Mouse (Mus musculus): Measurements from ENCODE around the gene Eif3i.
"Not testable (repeated sequence)": the region's sequence is repeated elsewhere in the genome, so short reads cannot be mapped to it uniquely, and the experiment has no call there.

Gene Eif3i

DNA sequence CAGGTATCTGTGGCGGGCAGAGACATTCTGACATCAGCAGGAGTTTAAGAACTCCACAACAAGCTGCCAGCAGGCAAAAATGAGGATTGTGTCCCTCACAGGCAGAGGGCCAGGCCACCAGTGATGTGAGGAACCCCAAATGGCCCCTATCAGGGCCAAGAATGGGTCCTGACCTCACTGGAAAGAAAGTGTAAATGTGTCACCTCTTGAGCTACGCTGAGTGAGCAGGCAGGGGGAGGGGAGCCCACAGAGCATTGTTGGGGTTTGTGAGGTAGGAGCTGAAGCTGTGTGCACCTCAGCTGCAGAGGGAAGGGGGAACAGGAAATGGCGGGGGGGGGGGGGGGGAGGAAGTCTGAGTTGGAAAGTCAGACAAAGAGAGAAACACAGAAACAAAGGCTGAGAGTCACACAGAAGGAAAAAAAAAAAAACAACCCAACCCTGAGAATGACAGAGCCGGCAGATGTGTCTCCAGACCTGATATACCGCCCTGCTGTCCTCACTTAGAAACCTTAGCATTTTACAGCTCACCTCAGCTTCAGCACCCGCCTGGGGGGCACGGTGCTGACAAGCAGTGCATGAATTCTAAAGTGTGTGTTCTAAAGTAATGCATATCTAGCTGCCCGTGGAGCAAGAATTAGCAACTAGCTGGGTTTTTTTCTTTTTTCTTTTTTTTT is 25.1 kb downstream of the Eif3i start:
- DNase-seq (ENCODE audit: low read depth, low spot score) = no peak

DNA sequence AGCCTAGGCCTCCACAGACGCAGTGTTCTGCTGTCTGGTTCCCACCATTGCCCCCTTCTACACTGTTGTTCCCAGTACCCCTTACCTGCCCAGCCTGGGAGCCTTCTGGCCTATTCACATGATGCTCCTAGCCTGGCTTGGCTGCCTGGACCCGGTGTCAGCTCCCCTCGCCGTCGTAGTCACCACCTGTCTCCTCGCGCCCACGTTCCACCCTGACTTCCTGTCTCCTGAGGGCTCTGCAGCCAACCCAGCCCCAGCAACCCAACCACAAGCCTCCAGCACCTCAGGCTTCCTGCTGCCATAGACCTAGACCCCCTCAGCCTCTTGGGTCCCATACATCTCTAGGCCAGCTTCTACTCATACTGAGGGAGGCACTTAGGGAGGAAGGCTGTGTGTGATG is 27.0 kb downstream of the Eif3i start, which contains the start of gene Lck:
Gene Lck (minus strand): TSS at position 212 of the 400 bp plus-strand sequence.
- DNase-seq (ENCODE audit: low read depth, low spot score) = no peak

DNA sequence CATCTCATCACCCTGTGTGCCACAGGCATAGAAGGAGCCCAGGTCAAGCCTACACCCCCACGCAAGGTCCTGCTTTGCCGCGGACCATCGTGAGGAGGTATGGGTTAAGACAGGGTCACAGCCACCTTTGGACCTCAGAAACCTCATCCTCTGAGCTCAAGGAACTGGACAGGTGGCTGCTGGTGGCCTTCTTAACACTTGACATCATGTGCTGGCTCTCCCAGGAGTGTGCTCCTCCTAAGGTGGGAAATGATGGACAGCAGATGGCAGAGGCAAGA is 27.4 kb downstream of the Eif3i start:
- no peak for DNase-seq (ENCODE audit: low read depth, low spot score)

DNA sequence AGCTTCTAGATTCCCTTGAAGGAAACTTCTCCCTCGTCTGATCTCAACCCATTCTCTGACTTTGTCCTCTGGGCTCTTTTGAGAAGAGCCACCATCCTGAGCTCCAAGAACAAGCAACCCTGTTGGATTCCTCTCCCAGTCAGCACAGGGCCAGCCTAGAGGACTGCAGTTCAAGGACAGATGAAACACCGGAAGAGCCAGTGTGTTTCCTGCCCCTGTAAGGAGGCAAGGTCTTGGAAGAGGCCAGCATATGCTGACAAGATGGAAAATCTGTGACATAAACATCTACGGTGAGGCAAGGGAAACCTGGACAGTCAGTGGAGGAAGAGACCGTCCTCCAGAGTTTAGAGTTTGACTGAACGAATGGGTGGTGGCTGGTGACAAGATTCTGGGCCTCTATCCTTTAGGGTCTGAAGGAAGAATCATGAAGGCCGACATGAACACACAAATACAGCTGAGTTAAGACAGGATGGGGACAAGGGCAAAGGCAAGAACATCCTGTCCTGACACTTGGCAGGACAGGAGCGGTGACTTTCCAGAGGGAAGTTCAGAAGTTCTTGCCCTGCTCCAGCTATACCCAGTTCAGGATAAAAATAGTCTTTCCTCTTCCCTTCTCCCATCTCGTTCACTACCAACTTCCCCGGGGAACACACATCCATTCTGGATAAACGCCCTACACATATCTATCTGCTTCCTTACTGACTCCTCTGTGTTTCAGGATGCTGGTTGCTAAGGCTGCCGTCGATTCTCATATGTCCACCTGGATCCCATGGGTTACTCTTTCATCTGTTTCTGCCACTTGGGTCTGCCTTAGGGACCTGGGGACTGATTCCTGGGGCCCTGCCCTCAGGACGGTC is 28.0 kb downstream of the Eif3i start:
- DNase-seq (ENCODE audit: low read depth, low spot score) = no peak

DNA sequence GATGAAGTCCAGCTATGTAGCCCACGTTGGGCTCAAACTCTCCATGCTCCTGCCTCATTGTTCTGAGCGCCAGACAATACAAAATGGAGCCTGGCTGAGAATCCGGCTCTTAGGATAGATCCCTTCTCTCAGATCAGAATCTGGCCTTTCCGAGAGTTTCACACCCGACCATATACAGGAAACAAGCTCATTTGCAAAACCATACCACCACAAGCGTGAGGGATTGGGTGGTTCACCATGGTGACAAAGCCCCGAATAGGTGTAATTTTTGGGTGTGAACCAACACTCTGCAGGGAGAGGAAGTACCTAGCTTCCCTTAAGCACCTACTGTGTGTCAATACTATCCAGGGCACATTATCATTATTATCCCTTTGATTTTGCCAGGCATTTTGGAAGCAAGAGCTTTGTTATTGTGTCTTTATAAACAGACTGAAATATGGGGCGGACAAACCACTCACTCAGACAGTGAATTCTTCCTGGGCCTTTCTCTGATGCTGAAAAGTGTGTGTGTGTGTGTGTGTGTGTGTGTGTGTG is 28.8 kb downstream of the Eif3i start:
- DNase-seq (ENCODE audit: low read depth, low spot score) = no peak

DNA sequence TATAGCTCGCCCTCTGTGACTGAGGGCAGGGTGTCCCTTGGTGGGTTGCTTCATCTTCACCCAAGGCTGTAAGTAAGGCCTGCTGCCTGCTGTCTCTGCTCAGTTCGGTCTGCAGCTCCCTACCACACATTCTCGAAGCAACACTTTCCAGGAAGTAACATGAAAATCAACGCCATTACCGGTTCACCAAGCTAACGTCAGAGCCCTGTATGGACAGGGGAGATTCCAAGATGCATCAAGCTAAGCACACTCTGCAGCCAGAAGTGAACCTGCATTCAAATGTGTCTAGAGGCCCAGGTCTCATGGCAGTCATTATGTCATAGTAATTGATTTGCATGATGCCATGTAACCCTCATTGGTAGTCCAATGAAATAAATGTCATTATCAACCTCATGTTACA is 30.4 kb downstream of the Eif3i start:
- DNase-seq (ENCODE audit: low read depth, low spot score) = no peak

DNA sequence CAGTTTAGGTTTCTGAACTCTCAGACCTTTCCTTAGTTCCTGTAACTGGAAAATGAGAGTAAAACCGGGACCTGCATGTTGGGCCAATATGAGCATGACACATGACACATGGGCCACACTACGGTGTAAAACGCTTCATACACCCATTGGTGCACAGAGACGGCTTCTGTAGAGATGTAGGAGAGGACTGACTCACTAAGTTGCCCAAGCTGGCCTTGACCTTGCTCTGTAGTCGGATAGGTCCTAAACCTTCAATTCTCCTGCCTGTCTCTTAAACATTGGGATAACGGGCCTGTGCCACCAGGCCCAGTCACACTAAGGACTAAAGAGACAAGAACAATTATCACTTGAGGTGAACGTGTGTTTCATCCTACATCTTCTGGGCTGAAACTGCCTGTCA is 32.1 kb downstream of the Eif3i start:
- no peak for DNase-seq (ENCODE audit: low read depth, low spot score)

DNA sequence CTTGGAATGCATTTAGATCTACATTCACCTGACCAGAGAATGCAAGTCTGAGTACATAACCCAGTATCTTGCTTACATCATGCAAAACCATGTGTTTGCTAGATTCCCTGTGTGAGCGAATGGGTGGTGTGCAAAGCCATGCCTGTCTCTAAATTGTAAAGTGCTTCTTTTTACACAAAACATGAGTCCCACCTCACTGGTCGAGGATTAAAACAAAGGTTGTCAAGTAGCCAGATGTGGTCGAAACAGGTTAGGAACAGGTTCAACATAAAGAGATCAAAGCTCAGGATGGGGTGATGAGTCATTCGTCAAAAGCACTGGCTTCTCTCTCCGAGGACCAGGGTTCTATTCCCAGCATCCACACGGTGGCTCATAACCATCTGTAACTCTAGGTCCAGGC is 35.3 kb downstream of the Eif3i start:
- DNase-seq (ENCODE audit: low read depth, low spot score) = no peak

DNA sequence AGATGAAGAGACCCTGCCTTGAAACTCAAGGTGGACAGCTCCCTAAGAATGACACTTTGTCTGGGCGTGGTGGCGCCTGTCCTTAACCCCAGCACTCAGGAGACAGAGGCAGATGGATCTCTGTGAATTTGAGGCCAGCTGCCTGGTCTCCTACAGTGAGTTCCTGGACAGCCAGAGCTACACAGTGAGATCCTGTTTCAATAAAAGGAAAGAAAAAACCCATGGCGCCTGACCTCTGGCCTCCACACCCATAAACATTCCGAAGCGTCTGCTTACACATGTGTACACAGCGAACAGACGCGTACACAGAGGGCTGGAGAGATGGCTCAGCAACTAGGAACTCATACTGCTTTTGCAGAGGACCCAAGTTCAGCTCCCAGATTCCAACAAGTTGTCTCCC is 36.7 kb downstream of the Eif3i start:
- peak; percentile 35 for DNase-seq (ENCODE audit: low read depth, low spot score)

DNA sequence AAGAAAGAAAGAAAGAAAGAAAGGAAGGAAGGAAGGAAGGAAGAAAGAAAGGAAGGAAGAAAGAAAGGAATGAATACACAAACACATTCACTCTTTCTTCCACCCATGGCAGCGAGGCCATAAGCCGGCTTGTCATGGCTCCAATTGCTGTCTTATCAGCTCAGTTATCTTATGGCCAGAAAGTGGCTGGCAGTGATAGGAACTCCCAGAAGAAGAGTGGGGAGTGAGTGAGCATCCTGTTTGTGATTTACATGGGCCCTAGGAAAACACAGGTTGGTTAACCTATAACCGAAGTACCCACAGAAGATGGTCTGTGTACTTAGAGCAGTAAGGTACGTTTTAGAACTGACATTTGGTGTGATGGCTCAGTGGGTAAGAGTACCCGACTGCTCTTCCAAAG is 39.3 kb downstream of the Eif3i start:
- no peak for DNase-seq (ENCODE audit: low read depth, low spot score)

DNA sequence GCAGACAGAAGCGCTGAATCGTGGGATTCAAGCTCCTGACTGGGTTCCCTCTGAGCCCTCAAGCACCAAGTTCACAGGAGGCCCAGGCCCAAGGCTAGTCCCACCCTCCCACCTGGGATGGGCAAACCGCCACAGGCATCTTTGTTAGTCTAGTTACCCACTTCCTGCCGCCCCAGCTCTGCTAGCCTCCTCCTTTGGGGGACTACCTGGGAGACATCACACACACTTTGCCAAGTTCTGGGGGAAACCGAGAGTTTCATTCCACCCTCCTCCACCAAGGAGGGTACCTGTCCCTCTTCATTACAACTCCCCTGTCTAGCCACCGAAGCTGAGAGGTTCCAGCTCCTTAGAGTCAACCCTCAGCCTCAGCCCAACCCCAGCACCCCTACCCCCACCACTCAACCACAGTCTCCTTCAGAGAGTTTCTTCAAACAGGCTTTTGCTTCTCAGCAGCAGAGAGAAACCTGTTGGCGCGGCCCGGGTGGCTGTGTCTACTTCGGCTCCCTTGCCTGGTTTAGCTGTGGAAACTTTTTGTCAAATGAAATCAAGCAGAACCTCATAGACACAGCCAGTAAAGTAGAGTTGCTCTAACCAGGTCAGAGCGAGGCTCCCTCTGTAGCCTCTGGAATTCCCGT is 42.0 kb downstream of the Eif3i start:
- DNase-seq (ENCODE audit: low read depth, low spot score) = no peak

DNA sequence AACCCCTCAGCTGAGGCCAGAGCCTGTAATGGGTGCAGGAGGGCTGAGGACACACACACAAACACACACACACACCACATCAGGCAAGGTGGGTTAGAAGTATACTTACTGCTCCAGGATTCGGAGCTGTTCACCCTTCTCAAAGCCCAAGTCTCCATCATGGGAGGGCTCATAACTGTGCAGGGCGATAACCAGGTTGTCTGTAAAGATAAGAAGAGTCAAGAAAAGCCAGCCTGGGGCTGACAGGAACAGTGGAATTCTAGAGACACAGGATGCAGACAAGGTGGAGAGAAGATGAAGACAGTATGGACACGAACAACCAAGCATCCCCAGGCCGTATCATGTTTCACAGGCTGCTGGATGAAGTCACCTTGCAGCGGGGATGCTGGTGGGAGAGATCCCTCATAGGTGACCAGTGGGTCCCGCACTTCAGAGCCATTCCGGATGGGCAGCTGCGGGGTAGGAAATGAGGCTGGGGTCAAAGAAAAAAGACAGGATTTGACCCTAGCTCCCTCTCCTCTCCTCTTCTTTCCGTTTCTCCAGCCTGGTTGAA is 43.1 kb downstream of the Eif3i start:
- DNase-seq (ENCODE audit: low read depth, low spot score) = peak; percentile 4

DNA sequence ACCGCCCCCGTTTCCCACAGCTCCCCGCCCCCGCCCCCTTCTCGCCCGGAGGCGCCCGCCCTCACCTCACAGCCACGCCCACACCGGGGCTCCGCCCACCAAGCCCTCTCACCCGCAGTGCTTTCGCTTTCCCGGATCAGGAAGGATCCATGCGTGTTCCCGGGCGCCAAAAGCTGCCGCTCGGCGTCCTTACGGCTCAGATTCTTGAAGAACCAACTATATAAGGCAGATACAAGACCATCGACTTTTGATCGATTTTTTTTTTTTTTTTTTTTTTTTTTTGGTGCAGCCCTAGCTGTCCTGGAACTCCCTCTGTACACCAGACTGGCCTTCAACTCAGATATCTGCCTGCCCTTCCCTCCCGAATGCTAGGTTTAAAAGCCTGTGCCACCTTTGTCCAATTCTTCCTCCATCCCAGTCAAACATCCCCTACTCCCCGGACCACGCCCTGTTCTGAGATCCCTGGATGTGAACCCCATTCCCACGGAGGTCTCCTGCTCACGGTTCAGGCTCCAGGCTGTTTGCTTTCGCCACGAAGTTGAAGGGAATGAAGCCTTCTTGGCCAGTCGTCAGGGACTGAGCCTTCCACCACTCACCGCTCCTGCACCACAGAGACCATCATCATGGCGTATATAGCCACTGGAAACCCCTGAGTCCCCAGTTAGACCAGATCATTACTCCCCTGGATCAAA is 43.8 kb downstream of the Eif3i start:
- DNase-seq (ENCODE audit: low read depth, low spot score) = peak; percentile 83

DNA sequence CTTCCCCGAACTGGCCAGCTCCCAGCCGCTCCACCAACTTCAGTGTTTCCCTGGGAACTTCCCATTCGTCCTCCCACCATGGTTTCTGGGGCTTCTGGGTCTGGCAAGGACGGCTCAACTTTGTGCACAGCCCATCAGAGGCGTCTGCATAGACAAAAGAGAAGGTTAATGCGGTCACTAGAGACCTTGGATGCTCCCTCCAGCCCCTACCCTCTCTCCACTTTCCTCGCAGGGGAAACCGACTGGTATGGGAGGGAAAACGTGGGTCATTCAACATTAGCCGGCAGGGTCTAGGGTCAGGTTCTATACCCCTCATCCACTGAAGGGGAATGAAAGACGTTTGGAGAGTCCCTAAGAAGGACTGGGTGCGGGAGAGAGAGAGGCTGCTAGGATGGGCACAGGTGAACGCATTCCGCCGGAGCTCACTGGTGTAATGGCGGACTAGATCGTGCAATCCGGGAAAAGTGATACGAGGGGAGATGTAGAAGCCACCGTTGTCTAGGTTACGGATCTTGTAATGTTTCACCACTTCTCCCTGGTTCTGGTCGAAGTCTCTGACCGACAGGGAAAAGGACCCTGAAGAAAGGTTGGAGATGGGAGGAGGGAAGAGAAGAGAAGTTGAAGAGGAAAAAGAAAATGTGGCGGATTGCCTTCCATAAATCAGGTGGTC is 44.5 kb downstream of the Eif3i start:
- DNase-seq (ENCODE audit: low read depth, low spot score) = no peak

DNA sequence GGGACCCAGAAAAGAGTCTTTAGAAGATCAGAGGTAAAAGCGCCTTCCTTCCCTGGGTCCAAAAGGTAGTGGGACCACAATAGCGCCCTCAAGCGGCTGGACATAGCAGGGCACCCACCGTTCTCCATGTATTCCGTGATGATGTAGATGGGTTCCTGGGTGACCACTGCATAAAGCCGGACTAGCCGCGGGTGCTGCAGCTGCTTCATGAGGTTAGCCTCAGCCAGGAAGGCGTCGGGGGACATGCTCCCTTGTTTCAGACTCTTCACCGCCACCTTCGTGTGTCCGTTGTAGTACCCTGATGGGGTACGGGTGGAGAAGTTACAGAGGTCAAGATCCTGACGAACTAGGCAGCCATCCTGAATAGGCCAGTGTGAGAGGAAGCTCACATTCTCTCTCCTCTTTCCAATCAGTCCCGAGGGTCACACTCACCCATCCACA is 45.0 kb downstream of the Eif3i start:
- peak; percentile 19 for DNase-seq (ENCODE audit: low read depth, low spot score)

DNA sequence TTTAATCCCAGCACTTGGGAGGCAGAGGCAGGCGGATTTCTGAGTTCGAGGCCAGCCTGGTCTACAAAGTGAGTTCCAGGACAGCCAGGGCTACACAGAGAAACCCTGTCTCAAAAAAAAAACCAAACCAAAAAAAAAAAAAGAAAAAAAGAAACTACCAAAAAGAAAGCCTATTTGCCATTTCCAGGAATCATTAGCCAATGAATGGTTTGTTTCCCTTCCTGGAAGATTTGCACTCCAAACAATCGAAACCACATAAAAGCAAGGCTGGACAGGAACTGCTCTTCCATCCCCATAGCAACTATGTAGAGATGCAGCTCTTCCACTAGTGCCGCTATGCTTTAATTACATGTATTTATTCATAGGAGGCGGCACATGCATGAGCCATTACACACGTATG is 45.9 kb downstream of the Eif3i start:
- DNase-seq (ENCODE audit: low read depth, low spot score) = not testable (repeated sequence)

DNA sequence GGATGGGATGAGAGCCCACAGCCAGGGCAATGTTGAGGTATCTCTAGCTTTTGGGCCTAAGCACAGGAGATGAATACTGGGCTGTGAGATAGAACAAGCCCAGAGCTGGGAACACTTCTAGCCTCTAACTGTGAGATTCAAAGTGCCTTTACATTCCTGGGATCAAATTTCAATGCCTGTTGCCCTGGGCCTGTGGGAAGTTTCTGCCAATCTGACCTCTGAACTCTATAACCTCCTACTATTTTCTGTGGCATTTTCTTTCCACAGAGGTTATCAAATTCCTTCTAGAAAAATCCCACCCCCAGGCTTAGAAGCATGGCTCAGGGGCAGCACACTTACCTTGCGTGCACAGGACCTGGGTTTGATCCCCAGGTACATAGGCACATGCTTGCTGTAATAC is 50.2 kb downstream of the Eif3i start:
- peak; percentile 6 for DNase-seq (ENCODE audit: low read depth, low spot score)

DNA sequence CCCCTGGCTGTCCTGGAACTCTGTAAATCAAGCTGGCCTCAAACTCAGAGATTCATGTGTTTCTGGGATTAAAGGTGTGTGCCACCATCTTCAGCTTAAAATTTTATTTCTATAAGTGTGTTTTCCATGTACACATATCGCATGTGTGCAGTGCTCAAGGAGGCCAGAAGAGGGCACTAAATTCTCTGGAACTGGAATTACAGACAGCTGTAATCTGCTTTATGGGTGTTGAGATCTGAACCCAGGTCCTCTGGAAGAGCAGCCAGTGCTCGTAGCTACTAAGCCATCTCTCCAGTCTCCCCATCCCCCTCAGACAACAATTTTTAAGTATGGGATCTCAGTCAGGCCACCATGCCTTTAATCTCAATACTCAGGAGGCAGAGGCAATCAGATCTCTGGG is 51.1 kb downstream of the Eif3i start:
- peak; percentile 38 for DNase-seq (ENCODE audit: low read depth, low spot score)

DNA sequence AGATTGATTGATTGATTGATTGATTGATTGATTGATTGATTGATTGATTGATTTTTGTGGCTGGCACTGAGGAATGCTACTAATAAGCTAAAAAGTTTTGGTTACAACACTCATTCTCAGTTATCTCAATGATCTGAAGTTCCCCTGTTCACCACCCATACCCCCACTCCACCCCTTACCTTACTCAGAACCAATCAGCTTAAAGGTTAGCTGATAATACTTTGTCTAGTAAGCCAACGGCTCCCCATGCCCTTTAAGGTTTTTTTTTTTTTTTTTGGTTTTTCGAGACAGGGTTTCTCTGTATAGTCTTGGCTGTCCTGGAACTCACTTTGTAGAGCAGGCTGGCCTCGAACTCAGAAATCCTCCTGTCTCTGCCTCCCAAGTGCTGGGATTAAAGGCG is 52.8 kb downstream of the Eif3i start:
- not testable (repeated sequence) for DNase-seq (ENCODE audit: low read depth, low spot score)

DNA sequence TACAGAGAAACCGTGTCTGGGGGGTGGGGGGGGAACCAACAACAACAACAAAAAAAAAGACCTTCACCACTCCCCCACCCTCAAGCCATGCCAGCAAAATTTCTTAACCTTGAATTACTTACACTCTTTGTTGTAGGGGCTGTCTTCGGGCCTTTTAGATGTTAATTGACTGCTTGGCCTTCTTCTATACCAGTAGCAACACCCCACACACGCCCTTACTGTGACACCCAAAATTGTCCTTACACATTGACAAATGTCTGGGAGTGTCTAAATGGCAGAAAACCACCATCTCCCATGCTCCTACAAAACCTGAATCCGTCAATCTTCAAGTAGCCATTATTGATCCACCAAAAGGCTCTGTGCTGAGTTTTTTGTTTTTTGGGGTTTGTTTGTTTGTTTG is 56.3 kb downstream of the Eif3i start:
- DNase-seq (ENCODE audit: low read depth, low spot score) = no peak

DNA sequence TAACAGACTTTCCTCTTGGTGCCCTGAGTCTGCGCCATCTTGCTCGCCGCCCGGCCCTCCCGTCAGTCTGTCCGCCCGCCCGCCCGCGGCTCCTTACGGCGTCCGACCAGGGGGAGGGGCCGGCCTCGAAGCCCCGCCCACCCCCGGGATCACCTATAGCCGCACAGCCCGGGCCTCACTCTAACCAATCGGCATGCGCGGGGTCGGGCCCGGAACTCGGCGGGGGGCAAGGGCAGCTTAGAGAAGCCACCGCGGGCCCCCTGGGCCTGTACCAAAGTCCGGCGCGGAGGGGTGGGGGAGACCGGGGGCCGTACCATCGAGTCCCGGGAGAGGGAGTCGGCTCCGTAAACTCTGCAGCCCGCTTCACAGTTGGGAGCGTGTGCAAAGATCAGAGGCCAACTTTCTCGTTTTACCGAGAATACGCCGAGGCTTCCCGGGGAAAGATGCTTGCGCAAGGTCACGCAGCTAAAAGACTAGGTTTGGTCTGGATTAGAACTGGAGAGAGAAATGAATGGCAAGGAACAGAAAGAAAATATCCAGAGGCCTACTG is 57.8 kb downstream of the Eif3i start, which contains the start of gene Hdac1:
Gene Hdac1 (minus strand): TSS at position 122 of the 550 bp plus-strand sequence.
- DNase-seq (ENCODE audit: low read depth, low spot score) = peak; percentile 95

All from 3T3-L1 (cell line).